Mouse (Mus musculus) ES-E14 (cell line): ENCODE data around the gene Olfr64. TPM values are rescaled to one million over a fixed set of nuclear protein-coding genes. Genes with fewer than 3 reads are reported as not detected.

Experiments
- DNase-seq: peaks from one replicate; pipeline ENCODE4 v3.0.0-alpha.2; 2013; ENCODE audit warnings: low read depth, low spot score
- H3K27ac ChIP-seq: 2 replicates; pipeline ENCODE4 v1.5.1; 2012; ENCODE audit warnings: low read depth, mild to moderate bottlenecking, low read length, moderate library complexity, mixed read lengths; ENCODE audit not compliant: poor library complexity, insufficient read depth, severe bottlenecking
- H3K36me3 ChIP-seq: 2 replicates; pipeline ENCODE4 v1.6.1; 2012; ENCODE audit warnings: mild to moderate bottlenecking, low read length, moderate library complexity, mixed read lengths; ENCODE audit not compliant: control insufficient read depth, poor library complexity, insufficient read depth, severe bottlenecking
- H3K4me1 ChIP-seq, 2 experiments: fragments of 150-350 bp in 1 of 2; sonication (generic) in 1 of 2; 2 replicates each; pipeline ENCODE4 v1.6.1; 2012; ENCODE audit warnings: low read length in 2 of 2, mild to moderate bottlenecking in 1 of 2, mixed read lengths in 1 of 2; ENCODE audit not compliant: control insufficient read depth in 2 of 2, insufficient read depth in 2 of 2, poor library complexity in 1 of 2
- H3K4me3 ChIP-seq, 2 experiments: fragments of 150-350 bp in 1 of 2; sonication (generic) in 1 of 2; 2 replicates each; pipeline ENCODE4 v1.5.1; 2012; ENCODE audit warnings: low read length in 2 of 2, low read depth in 1 of 2, mild to moderate bottlenecking in 1 of 2, mixed read lengths in 1 of 2; ENCODE audit not compliant: insufficient read depth in 1 of 2, poor library complexity in 1 of 2, severe bottlenecking in 1 of 2
- H3K9ac ChIP-seq: 2 replicates; pipeline ENCODE4 v1.6.1; 2012; ENCODE audit warnings: low read depth, mild to moderate bottlenecking, low read length, mixed read lengths; ENCODE audit not compliant: poor library complexity, insufficient read depth, severe bottlenecking
- H3K9me3 ChIP-seq: fragments of 150-350 bp; sonication (generic); 2 replicates; pipeline ENCODE4 v1.6.1; 2012; ENCODE audit warnings: low read depth, mild to moderate bottlenecking, low read length; ENCODE audit not compliant: control insufficient read depth, insufficient read depth
- CHD2 ChIP-seq: IDR thresholded peaks from 2 replicates; pipeline ENCODE4 v1.6.1; 2014; ENCODE audit warnings: mild to moderate bottlenecking, low read depth, low read length, inconsistent platforms
- HCFC1 ChIP-seq: IDR thresholded peaks from 2 replicates; pipeline ENCODE4 v1.6.1; 2012; ENCODE audit warnings: low read length, inconsistent platforms, borderline replicate concordance; ENCODE audit not compliant: insufficient read depth
- MAFK ChIP-seq: IDR thresholded peaks from 2 replicates; pipeline ENCODE4 v1.6.1; 2014; ENCODE audit warnings: mild to moderate bottlenecking, low read depth, low read length, inconsistent platforms; ENCODE audit not compliant: insufficient read depth
- ZC3H11A ChIP-seq: IDR thresholded peaks from 2 replicates; pipeline ENCODE4 v1.6.1; 2012; ENCODE audit warnings: low read depth, mild to moderate bottlenecking, inconsistent platforms, low read length, borderline replicate concordance
- ZNF384 ChIP-seq: IDR thresholded peaks from 2 replicates; pipeline ENCODE4 v1.6.1; 2012; ENCODE audit warnings: low read depth, low read length, inconsistent platforms
- in situ Hi-C, 2 experiments: fragments of 600-800 bp; cut with MboI; formaldehyde crosslinking; loops; one replicate each; pipeline ENCODE4 v1.15.1; 2025; ENCODE audit warnings: low sequenced_read_pairs in 2 of 2, inconsistent platforms in 1 of 2; ENCODE audit not compliant: unreplicated experiment in 2 of 2
- total RNA-seq: library from RNA; depleted of rRNA; stranded (reverse); fragments of 300-350 nt; gene quantifications from 2 replicates; pipeline ENCODE4 v1.2.3, GENCODE M21; 2012

The Olfr64 gene
- total RNA-seq, 1 experiment, result not detected

- no peak overlapping the region for H3K4me3 ChIP-seq
- in situ Hi-C loops, result no loop called here
- H3K27ac ChIP-seq, result no peak overlapping the region
- no peaks in the 10 kb centered on the region for H3K9me3 ChIP-seq
- no peak overlapping the region for H3K9ac ChIP-seq
- H3K36me3 ChIP-seq, result no peaks in the 10 kb centered on the region
- DNase-seq, result no peak
- no peak for TF ChIP-seq CHD2
- TF ChIP-seq MAFK, result no peak
- TF ChIP-seq ZC3H11A, result no peak
- TF ChIP-seq ZNF384, result no peak
- TF ChIP-seq HCFC1, result no peak
- no peaks in the 10 kb centered on the region for H3K4me1 ChIP-seq
These were observed 19.8 kb downstream of the Olfr64 start for GRCm38 (mm10) chr7:103874451-103874850.

GRCm38 (mm10) chr7:103873064-103873463, 21.2 kb downstream of the Olfr64 start:
- TF ChIP-seq MAFK, result no peak
- H3K36me3 ChIP-seq, result no peaks in the 10 kb centered on the region
- in situ Hi-C loops, result no loop called here
- H3K9me3 ChIP-seq, result no peaks in the 10 kb centered on the region
- H3K4me3 ChIP-seq, result no peak overlapping the region
- H3K9ac ChIP-seq, result no peak overlapping the region
- no peaks in the 10 kb centered on the region for H3K4me1 ChIP-seq
- DNase-seq, result no peak
- H3K27ac ChIP-seq, result no peak overlapping the region

GRCm38 (mm10) chr7:103870667-103871066, 23.6 kb downstream of the Olfr64 start:
- DNase-seq, result no peak
- Histone ChIP-seq H3K4me3 (no peak overlapping the region), H3K36me3 (no peaks in the 10 kb centered on the region), H3K4me1 (no peaks in the 10 kb centered on the region), H3K9me3 (no peaks in the 10 kb centered on the region), H3K27ac (no peak overlapping the region), H3K9ac (no peak overlapping the region)
- TF ChIP-seq MAFK (no peak), ZC3H11A (no peak), HCFC1 (no peak), ZNF384 (no peak), CHD2 (no peak)
- in situ Hi-C loops, result no loop called here

- Histone ChIP-seq H3K4me1 (0 out of 4 replicates have a peak, but pooled peaks cover 0 to 3% of the 10 kb centered on the region in 2 experiments), H3K9me3 (no peaks in the 10 kb centered on the region), H3K27ac (no peak overlapping the region), H3K9ac (no peak overlapping the region), H3K4me3 (no peak overlapping the region), H3K36me3 (no peaks in the 10 kb centered on the region)
- no peak for DNase-seq
- TF ChIP-seq HCFC1 (no peak), ZNF384 (no peak), MAFK (no peak), CHD2 (no peak)
- in situ Hi-C loops, result no loop called here
These were observed 28.6 kb downstream of the Olfr64 start for GRCm38 (mm10) chr7:103865716-103866115.

GRCm38 (mm10) chr7:103861531-103861930, 32.8 kb downstream of the Olfr64 start:
- in situ Hi-C loops, result no loop called here
- 0 out of 4 replicates have a peak, but pooled peaks cover 0 to 3% of the 10 kb centered on the region in 2 experiments for H3K4me1 ChIP-seq
- H3K4me3 ChIP-seq, result no peak overlapping the region
- no peak for TF ChIP-seq ZC3H11A
- TF ChIP-seq ZNF384, result no peak
- no peak for TF ChIP-seq MAFK
- no peak for TF ChIP-seq CHD2
- TF ChIP-seq HCFC1, result no peak
- H3K9ac ChIP-seq, result no peak overlapping the region
- no peaks in the 10 kb centered on the region for H3K9me3 ChIP-seq
- no peak overlapping the region for H3K27ac ChIP-seq
- DNase-seq, result no peak
- H3K36me3 ChIP-seq, result no peaks in the 10 kb centered on the region
